Mouse (Mus musculus): ENCODE measurements around the gene Tsen54.

DNA sequence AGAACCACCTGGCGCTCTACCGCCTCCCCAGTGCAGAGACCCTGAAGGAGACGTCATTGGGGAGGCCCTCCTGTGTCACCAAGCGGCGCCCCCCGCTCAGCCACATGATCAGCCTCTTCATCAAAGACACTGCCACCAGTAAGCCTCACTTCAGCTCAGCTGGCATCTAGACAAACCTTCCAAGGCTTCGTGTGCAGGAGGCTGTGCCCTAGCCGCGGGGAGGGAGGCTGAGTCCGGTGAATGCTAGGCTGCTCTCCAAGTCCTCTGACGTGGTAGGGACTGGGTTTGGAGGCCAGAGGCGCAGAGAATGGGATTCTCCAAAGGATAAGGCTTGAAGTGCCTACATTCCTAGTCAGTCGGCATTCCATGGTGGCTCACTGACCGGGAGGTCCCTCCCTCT lies 22.2 kb upstream of the Tsen54 start:
- TF ChIP-seq GATA1 (IDR thresholded peaks at IDR 0.05; ENCODE audit: borderline replicate concordance, low read length), result no peak
- no peak for TF ChIP-seq FLI1 (IDR thresholded peaks at IDR 0.05; ENCODE audit: low read length)

All from megakaryocyte, embryonic 14.5 days (primary cell).